Mouse (Mus musculus): Measurements from ENCODE around the gene Nr1h3. TPM values are rescaled to one million over a fixed set of nuclear protein-coding genes. Genes with fewer than 3 reads are reported as not detected.

Nr1h3 gene
- polyA plus RNA-seq, 1 experiment, result 38.8 TPM

- H3K4me3 ChIP-seq (ENCODE audit: control insufficient read depth, insufficient read depth, low read length), result no peak overlapping the region
- WGBS, result 97% methylated on average over 1 of the region's 1 CpGs
- no peak for TF ChIP-seq CTCF (IDR thresholded peaks at IDR 0.05; ENCODE audit: borderline replicate concordance, control insufficient read depth, extremely low read depth, insufficient read depth, low read length, poor library complexity)
- TF ChIP-seq POLR2A (IDR thresholded peaks at IDR 0.05; ENCODE audit: control insufficient read depth, extremely low read depth, insufficient read depth, low read length, poor library complexity), result no peak
- DNase-seq, result no peak
- peaks cover 93% of the 10 kb centered on the region for H3K36me3 ChIP-seq (ENCODE audit: control insufficient read depth, insufficient read depth, low read length)
- no peak overlapping the region for H3K27ac ChIP-seq (ENCODE audit: control insufficient read depth, insufficient read depth, low read length)
- H3K4me1 ChIP-seq (replicated peaks; ENCODE audit: control insufficient read depth, insufficient read depth, low read length), result no peaks in the 10 kb centered on the region
- H3K27me3 ChIP-seq (ENCODE audit: control insufficient read depth, insufficient read depth, low read length), result no peaks in the 10 kb centered on the region
Observed at GRCm38 (mm10) chr2:91151331-91151730, 51.3 kb downstream of the Nr1h3 start.

- TF ChIP-seq POLR2A (IDR thresholded peaks at IDR 0.05; ENCODE audit: control insufficient read depth, extremely low read depth, insufficient read depth, low read length, poor library complexity) (no peak), CTCF (IDR thresholded peaks at IDR 0.05; ENCODE audit: borderline replicate concordance, control insufficient read depth, extremely low read depth, insufficient read depth, low read length, poor library complexity) (no peak)
- Histone ChIP-seq H3K27ac (ENCODE audit: control insufficient read depth, insufficient read depth, low read length) (no peak overlapping the region), H3K36me3 (ENCODE audit: control insufficient read depth, insufficient read depth, low read length) (peaks cover 93% of the 10 kb centered on the region), H3K4me3 (ENCODE audit: control insufficient read depth, insufficient read depth, low read length) (no peak overlapping the region), H3K4me1 (replicated peaks; ENCODE audit: control insufficient read depth, insufficient read depth, low read length) (no peaks in the 10 kb centered on the region), H3K27me3 (ENCODE audit: control insufficient read depth, insufficient read depth, low read length) (no peaks in the 10 kb centered on the region)
- no peak for DNase-seq
Observed at GRCm38 (mm10) chr2:91148101-91148500, 54.5 kb downstream of the Nr1h3 start.

- peaks cover 91% of the 10 kb centered on the region for H3K36me3 ChIP-seq (ENCODE audit: control insufficient read depth, insufficient read depth, low read length)
- TF ChIP-seq CTCF (IDR thresholded peaks at IDR 0.05; ENCODE audit: borderline replicate concordance, control insufficient read depth, extremely low read depth, insufficient read depth, low read length, poor library complexity) (no peak), POLR2A (IDR thresholded peaks at IDR 0.05; ENCODE audit: control insufficient read depth, extremely low read depth, insufficient read depth, low read length, poor library complexity) (no peak)
- H3K27me3 ChIP-seq (ENCODE audit: control insufficient read depth, insufficient read depth, low read length), result no peaks in the 10 kb centered on the region
- H3K27ac ChIP-seq (ENCODE audit: control insufficient read depth, insufficient read depth, low read length), result no peak overlapping the region
- DNase-seq, result no peak
- no peak overlapping the region for H3K4me3 ChIP-seq (ENCODE audit: control insufficient read depth, insufficient read depth, low read length)
- no peaks in the 10 kb centered on the region for H3K4me1 ChIP-seq (replicated peaks; ENCODE audit: control insufficient read depth, insufficient read depth, low read length)
- WGBS, result 98% methylated on average over 11 of the region's 11 CpGs
Observed at GRCm38 (mm10) chr2:91143401-91143800, 59.2 kb downstream of the Nr1h3 start.

GRCm38 (mm10) chr2:91142920-91143319, 59.7 kb downstream of the Nr1h3 start:
- TF ChIP-seq POLR2A (IDR thresholded peaks at IDR 0.05; ENCODE audit: control insufficient read depth, extremely low read depth, insufficient read depth, low read length, poor library complexity) (no peak), CTCF (IDR thresholded peaks at IDR 0.05; ENCODE audit: borderline replicate concordance, control insufficient read depth, extremely low read depth, insufficient read depth, low read length, poor library complexity) (no peak)
- H3K27ac ChIP-seq (ENCODE audit: control insufficient read depth, insufficient read depth, low read length), result no peak overlapping the region
- H3K4me3 ChIP-seq (ENCODE audit: control insufficient read depth, insufficient read depth, low read length), result no peak overlapping the region
- H3K4me1 ChIP-seq (replicated peaks; ENCODE audit: control insufficient read depth, insufficient read depth, low read length), result no peaks in the 10 kb centered on the region
- H3K36me3 ChIP-seq (ENCODE audit: control insufficient read depth, insufficient read depth, low read length), result peaks cover 92% of the 10 kb centered on the region
- DNase-seq, result no peak
- WGBS, result over 99% methylated on average over 6 of the region's 6 CpGs
- H3K27me3 ChIP-seq (ENCODE audit: control insufficient read depth, insufficient read depth, low read length), result no peaks in the 10 kb centered on the region

GRCm38 (mm10) chr2:91139764-91140163, 62.9 kb downstream of the Nr1h3 start:
- Histone ChIP-seq H3K27me3 (ENCODE audit: control insufficient read depth, insufficient read depth, low read length) (no peaks in the 10 kb centered on the region), H3K27ac (ENCODE audit: control insufficient read depth, insufficient read depth, low read length) (no peak overlapping the region), H3K4me3 (ENCODE audit: control insufficient read depth, insufficient read depth, low read length) (no peak overlapping the region), H3K4me1 (replicated peaks; ENCODE audit: control insufficient read depth, insufficient read depth, low read length) (no peaks in the 10 kb centered on the region), H3K36me3 (ENCODE audit: control insufficient read depth, insufficient read depth, low read length) (peaks cover 66% of the 10 kb centered on the region)
- no peak for DNase-seq
- TF ChIP-seq POLR2A (IDR thresholded peaks at IDR 0.05; ENCODE audit: control insufficient read depth, extremely low read depth, insufficient read depth, low read length, poor library complexity) (no peak), CTCF (IDR thresholded peaks at IDR 0.05; ENCODE audit: borderline replicate concordance, control insufficient read depth, extremely low read depth, insufficient read depth, low read length, poor library complexity) (no peak)
- WGBS, result 96% methylated on average over 8 of the region's 8 CpGs

- Histone ChIP-seq H3K36me3 (ENCODE audit: control insufficient read depth, insufficient read depth, low read length) (peaks cover 62% of the 10 kb centered on the region), H3K4me1 (replicated peaks; ENCODE audit: control insufficient read depth, insufficient read depth, low read length) (no peaks in the 10 kb centered on the region), H3K27ac (ENCODE audit: control insufficient read depth, insufficient read depth, low read length) (no peak overlapping the region), H3K27me3 (ENCODE audit: control insufficient read depth, insufficient read depth, low read length) (no peaks in the 10 kb centered on the region), H3K4me3 (ENCODE audit: control insufficient read depth, insufficient read depth, low read length) (no peak overlapping the region)
- WGBS, result 89% methylated on average over 5 of the region's 5 CpGs
- TF ChIP-seq POLR2A (IDR thresholded peaks at IDR 0.05; ENCODE audit: control insufficient read depth, extremely low read depth, insufficient read depth, low read length, poor library complexity), result no peak
- DNase-seq, result no peak
Observed at GRCm38 (mm10) chr2:91139311-91139710, 63.3 kb downstream of the Nr1h3 start.

- Histone ChIP-seq H3K4me1 (replicated peaks; ENCODE audit: control insufficient read depth, insufficient read depth, low read length) (no peaks in the 10 kb centered on the region), H3K36me3 (ENCODE audit: control insufficient read depth, insufficient read depth, low read length) (peaks cover 44% of the 10 kb centered on the region), H3K27ac (ENCODE audit: control insufficient read depth, insufficient read depth, low read length) (no peak overlapping the region), H3K4me3 (ENCODE audit: control insufficient read depth, insufficient read depth, low read length) (no peak overlapping the region), H3K27me3 (ENCODE audit: control insufficient read depth, insufficient read depth, low read length) (no peaks in the 10 kb centered on the region)
- DNase-seq, result no peak
- 77% methylated on average over 6 of the region's 6 CpGs for WGBS
- no peak for TF ChIP-seq POLR2A (IDR thresholded peaks at IDR 0.05; ENCODE audit: control insufficient read depth, extremely low read depth, insufficient read depth, low read length, poor library complexity)
- TF ChIP-seq CTCF (IDR thresholded peaks at IDR 0.05; ENCODE audit: borderline replicate concordance, control insufficient read depth, extremely low read depth, insufficient read depth, low read length, poor library complexity), result no peak
Observed at GRCm38 (mm10) chr2:91137481-91137880, 65.2 kb downstream of the Nr1h3 start.
